Mouse (Mus musculus) embryonic facial prominence, embryonic 14.5 days (tissue): ENCODE measurements around the gene Gramd1c. TPM values are rescaled to one million over a fixed set of nuclear protein-coding genes. Genes with fewer than 3 reads are reported as not detected.

Source experiments
- ATAC-seq: fragments of 200-750 bp; cut with Nextera tagmentation; 2 replicates; pipeline ENCODE4 v1.8.0; 2017; ENCODE audit warnings: low read depth, moderate number of reproducible peaks, moderate TSS enrichment
- DNase-seq: peaks from one replicate; pipeline ENCODE4 v3.0.0-alpha.2; 2015; ENCODE audit warnings: low spot score
- H3K27ac ChIP-seq: fragments of 300-500 bp; sonication (generic); replicated peaks from 2 replicates; pipeline ENCODE4 v1.5.1; 2014; ENCODE audit warnings: low read depth, mild to moderate bottlenecking, low read length, moderate library complexity
- H3K27me3 ChIP-seq: fragments of 300-500 bp; sonication (generic); replicated peaks from 2 replicates; pipeline ENCODE4 v1.6.1; 2014; ENCODE audit warnings: low read length; ENCODE audit not compliant: control insufficient read depth, insufficient read depth
- H3K36me3 ChIP-seq: fragments of 300-500 bp; sonication (generic); 2 replicates; pipeline ENCODE4 v1.6.1; 2014; ENCODE audit warnings: low read length, mixed read lengths; ENCODE audit not compliant: control insufficient read depth, insufficient read depth
- H3K4me1 ChIP-seq: fragments of 300-500 bp; sonication (generic); 2 replicates; pipeline ENCODE4 v1.6.1; 2014; ENCODE audit warnings: antibody characterized with exemption, low read length; ENCODE audit not compliant: control insufficient read depth, insufficient read depth
- H3K4me2 ChIP-seq: fragments of 300-500 bp; sonication (generic); 2 replicates; pipeline ENCODE4 v1.6.1; 2014; ENCODE audit warnings: low read depth, mild to moderate bottlenecking, low read length, moderate library complexity, mixed read lengths
- H3K4me3 ChIP-seq: fragments of 300-500 bp; sonication (generic); 2 replicates; pipeline ENCODE4 v1.5.1; 2014; ENCODE audit warnings: low read depth, mild to moderate bottlenecking, low read length
- H3K9ac ChIP-seq: fragments of 300-500 bp; sonication (generic); 2 replicates; pipeline ENCODE4 v1.6.1; 2014; ENCODE audit warnings: low read depth, mild to moderate bottlenecking, low read length, moderate library complexity, mixed read lengths
- H3K9me3 ChIP-seq: fragments of 300-500 bp; sonication (generic); 2 replicates; pipeline ENCODE4 v1.6.1; 2016; ENCODE audit warnings: low read length; ENCODE audit not compliant: control insufficient read depth
- WGBS: fragments of 180-500 bp; shearing (Covaris S2); extraction: QIAGEN DNeasy Blood & Tissue Kit; methylation state at CpG from one replicate; pipeline ENCODE4 v1.1.7; 2014; 5-methylcytosine and 5-hydroxymethylcytosine counted together
- polyA plus RNA-seq: library from polyadenylated mRNA; unstranded; fragments of >200 nt; fragmentation: Nextera tagmentation; extraction: Ambion mirVana; gene quantifications from 2 replicates; pipeline ENCODE4 v1.2.1, GENCODE M21; 2014

Gene Gramd1c
- polyA plus RNA-seq, 1 experiment from 2014 or later = 7.7 TPM

GRCm38 (mm10) chr16:44061341-44061740, 1.8 kb downstream of the Gramd1c start:
- H3K4me2 ChIP-seq = no peak overlapping the region
- H3K9ac ChIP-seq = no peak overlapping the region; the same call in 1 of the 2 replicates
- WGBS = 91% methylated on average over 15 of the region's 15 CpGs
- DNase-seq = no peak
- H3K27me3 ChIP-seq = no peaks in the 10 kb centered on the region
- H3K4me1 ChIP-seq = no peaks in the 10 kb centered on the region
- H3K27ac ChIP-seq = no peak overlapping the region
- no peaks in the 10 kb centered on the region for H3K9me3 ChIP-seq
- no peaks in the 10 kb centered on the region for H3K36me3 ChIP-seq
- no peak for ATAC-seq
- H3K4me3 ChIP-seq = no peak overlapping the region

GRCm38 (mm10) chr16:44060604-44061286, 2.4 kb downstream of the Gramd1c start:
- Histone ChIP-seq H3K27me3 (no peaks in the 10 kb centered on the region), H3K27ac (no peak overlapping the region), H3K9me3 (no peaks in the 10 kb centered on the region), H3K4me3 (no peak overlapping the region), H3K9ac (no peak overlapping the region), H3K36me3 (no peaks in the 10 kb centered on the region), H3K4me2 (no peak overlapping the region), H3K4me1 (no peaks in the 10 kb centered on the region)
- DNase-seq = no peak
- no peak for ATAC-seq
- 91% methylated on average over 18 of the region's 18 CpGs for WGBS

GRCm38 (mm10) chr16:44058745-44059144, 4.4 kb downstream of the Gramd1c start:
- 22% methylated on average over 10 of the region's 10 CpGs for WGBS
- Histone ChIP-seq H3K4me3 (no peak overlapping the region), H3K9me3 (no peaks in the 10 kb centered on the region), H3K4me2 (no peak overlapping the region), H3K27ac (no peak overlapping the region), H3K36me3 (no peaks in the 10 kb centered on the region), H3K27me3 (no peaks in the 10 kb centered on the region), H3K9ac (no peak overlapping the region), H3K4me1 (0 out of 2 replicates have a peak, but pooled peaks cover 3% of the 10 kb centered on the region)
- DNase-seq = peak; percentile 76
- 0 out of 2 replicates have a peak, but pooled peaks have one; percentile 28 for ATAC-seq

GRCm38 (mm10) chr16:44055766-44056165, 7.4 kb downstream of the Gramd1c start:
- Histone ChIP-seq H3K9me3 (no peaks in the 10 kb centered on the region), H3K36me3 (no peaks in the 10 kb centered on the region), H3K9ac (no peak overlapping the region), H3K4me3 (no peak overlapping the region), H3K27ac (no peak overlapping the region), H3K4me1 (peaks cover 10% of the 10 kb centered on the region; the same call in 1 of the 2 replicates), H3K4me2 (no peak overlapping the region), H3K27me3 (no peaks in the 10 kb centered on the region)
- 64% methylated on average over 8 of the region's 8 CpGs for whole genome bisulfite sequencing
- no peak for ATAC-seq
- no peak for DNase-seq

GRCm38 (mm10) chr16:44053265-44053664, 9.9 kb downstream of the Gramd1c start:
- no peak overlapping the region for H3K4me3 ChIP-seq
- H3K4me1 ChIP-seq = peaks cover 10% of the 10 kb centered on the region; the same call in 1 of the 2 replicates
- no peak overlapping the region for H3K27ac ChIP-seq
- H3K27me3 ChIP-seq = no peaks in the 10 kb centered on the region
- no peaks in the 10 kb centered on the region for H3K9me3 ChIP-seq
- 31% methylated on average over 6 of the region's 6 CpGs for WGBS
- no peak overlapping the region for H3K4me2 ChIP-seq
- DNase-seq (peak; percentile 79), ATAC-seq (peak; percentile 61; the same call in 1 of the 2 replicates)
- H3K9ac ChIP-seq = no peak overlapping the region
- H3K36me3 ChIP-seq = no peaks in the 10 kb centered on the region

- WGBS = 58% methylated on average over 6 of the region's 6 CpGs
- Histone ChIP-seq H3K9me3 (no peaks in the 10 kb centered on the region), H3K27ac (no peak overlapping the region), H3K36me3 (no peaks in the 10 kb centered on the region), H3K9ac (no peak overlapping the region), H3K4me2 (no peak overlapping the region), H3K4me1 (peaks cover 10% of the 10 kb centered on the region; the same call in 1 of the 2 replicates), H3K27me3 (no peaks in the 10 kb centered on the region), H3K4me3 (no peak overlapping the region)
- no peak for ATAC-seq
- no peak for DNase-seq
Observed at GRCm38 (mm10) chr16:44052390-44052789, 10.8 kb downstream of the Gramd1c start.

- Histone ChIP-seq H3K36me3 (no peaks in the 10 kb centered on the region), H3K9me3 (no peaks in the 10 kb centered on the region), H3K4me2 (no peak overlapping the region), H3K9ac (no peak overlapping the region), H3K27ac (no peak overlapping the region), H3K27me3 (no peaks in the 10 kb centered on the region), H3K4me3 (no peak overlapping the region), H3K4me1 (peaks cover 10% of the 10 kb centered on the region; the same call in 1 of the 2 replicates)
- 83% methylated on average over 5 of the region's 5 CpGs for WGBS
- ATAC-seq = no peak
- no peak for DNase-seq
Observed at GRCm38 (mm10) chr16:44050139-44050538, 13.0 kb downstream of the Gramd1c start.

- Histone ChIP-seq H3K9ac (no peak overlapping the region), H3K27me3 (no peaks in the 10 kb centered on the region), H3K27ac (no peak overlapping the region), H3K4me1 (no peaks in the 10 kb centered on the region), H3K9me3 (no peaks in the 10 kb centered on the region), H3K36me3 (no peaks in the 10 kb centered on the region), H3K4me3 (no peak overlapping the region), H3K4me2 (no peak overlapping the region)
- ATAC-seq (no peak), DNase-seq (no peak)
- 83% methylated on average over 4 of the region's 4 CpGs for WGBS
Observed at GRCm38 (mm10) chr16:44039112-44039511, 24.0 kb downstream of the Gramd1c start.

- H3K27ac ChIP-seq = no peak overlapping the region
- H3K9ac ChIP-seq = no peak overlapping the region
- H3K4me2 ChIP-seq = no peak overlapping the region
- H3K36me3 ChIP-seq = no peaks in the 10 kb centered on the region
- no peaks in the 10 kb centered on the region for H3K4me1 ChIP-seq
- no peak for DNase-seq
- H3K9me3 ChIP-seq = no peaks in the 10 kb centered on the region
- 62% methylated on average over 3 of the region's 3 CpGs for WGBS
- ATAC-seq = no peak
- no peak overlapping the region for H3K4me3 ChIP-seq
- H3K27me3 ChIP-seq = no peaks in the 10 kb centered on the region
Observed at GRCm38 (mm10) chr16:44035221-44035620, 27.9 kb downstream of the Gramd1c start.
